Mouse (Mus musculus) limb, embryonic 14.5 days (tissue): Measurements from ENCODE around the gene Zdhhc16. TPM values are rescaled to one million over a fixed set of nuclear protein-coding genes. Genes with fewer than 3 reads are reported as not detected.

Experiments
- ATAC-seq: fragments of 200-750 bp; cut with Nextera tagmentation; 2 replicates; pipeline ENCODE4 v1.8.0; 2017; ENCODE audit warnings: low read depth, moderate number of reproducible peaks, moderate TSS enrichment; ENCODE audit not compliant: low FRiP score
- DNase-seq: peaks from one replicate; pipeline ENCODE4 v3.0.0-alpha.2; 2015; ENCODE audit warnings: low spot score
- H3K27ac ChIP-seq: fragments of 300-500 bp; sonication (generic); replicated peaks from 2 replicates; pipeline ENCODE4 v1.5.1; 2014; ENCODE audit warnings: low read depth, mild to moderate bottlenecking, low read length, moderate library complexity, mixed read lengths
- H3K27me3 ChIP-seq: fragments of 300-500 bp; sonication (generic); 2 replicates; pipeline ENCODE4 v1.6.1; 2014; ENCODE audit warnings: low read length, mixed read lengths; ENCODE audit not compliant: control insufficient read depth, insufficient read depth
- H3K36me3 ChIP-seq: fragments of 300-500 bp; sonication (generic); 2 replicates; pipeline ENCODE4 v1.6.1; 2014; ENCODE audit warnings: mild to moderate bottlenecking, low read length, moderate library complexity, mixed read lengths; ENCODE audit not compliant: control insufficient read depth, insufficient read depth
- H3K4me1 ChIP-seq: fragments of 300-500 bp; sonication (generic); 2 replicates; pipeline ENCODE4 v1.6.1; 2014; ENCODE audit warnings: antibody characterized with exemption, low read length, mixed read lengths; ENCODE audit not compliant: control insufficient read depth, insufficient read depth
- H3K4me2 ChIP-seq: fragments of 300-500 bp; sonication (generic); replicated peaks from 2 replicates; pipeline ENCODE4 v1.6.1; 2014; ENCODE audit warnings: low read depth, mild to moderate bottlenecking, low read length, moderate library complexity; ENCODE audit not compliant: severe bottlenecking
- H3K4me3 ChIP-seq: fragments of 300-500 bp; sonication (generic); replicated peaks from 2 replicates; pipeline ENCODE4 v1.5.1; 2014; ENCODE audit warnings: low read length
- H3K9ac ChIP-seq: fragments of 300-500 bp; sonication (generic); 2 replicates; pipeline ENCODE4 v1.6.1; 2014; ENCODE audit warnings: mild to moderate bottlenecking, low read depth, low read length, moderate library complexity; ENCODE audit not compliant: severe bottlenecking
- H3K9me3 ChIP-seq: fragments of 300-500 bp; sonication (generic); 2 replicates; pipeline ENCODE4 v1.6.1; 2016; ENCODE audit warnings: low read length; ENCODE audit not compliant: control insufficient read depth
- POLR2A ChIP-seq: fragments of 200-500 bp; IDR thresholded peaks from 2 replicates; pipeline ENCODE4 v1.8.0; 2012; ENCODE audit warnings: inconsistent platforms, mild to moderate bottlenecking, moderate library complexity, borderline replicate concordance; ENCODE audit not compliant: insufficient read depth, insufficient read length; ENCODE audit errors: extremely low read depth
- WGBS: fragments of 180-500 bp; shearing (Covaris S2); extraction: QIAGEN DNeasy Blood & Tissue Kit; methylation state at CpG from one replicate; pipeline ENCODE4 v1.1.7; 2014; 5-methylcytosine and 5-hydroxymethylcytosine counted together
- polyA plus RNA-seq, 2 experiments: library from polyadenylated mRNA; depleted of rRNA in 1 of 2; stranded (reverse) in 1 of 2; unstranded in 1 of 2; fragments of >200 nt; fragmentation: Nextera tagmentation in 1 of 2; extraction: Ambion mirVana in 1 of 2; gene quantifications; 2 replicates each; pipeline versions ENCODE4 v1.2.1 to v1.2.3; 2012 to 2014

The Zdhhc16 gene
- polyA plus RNA-seq (2012; rRNA removed) (114 and 146 TPM in 2 replicates), polyA plus RNA-seq (2014; fragmentation: Nextera tagmentation; extraction: Ambion mirVana) (76.1 and 79.2 TPM in 2 replicates)

GRCm38 (mm10) chr19:41933179-41934086 is at the start of gene Zdhhc16, which contains the start of gene Exosc1:
Zdhhc16 (plus strand) TSS chr19:41933480.
Exosc1 (minus strand) TSS chr19:41933423.
- ATAC-seq (peak; percentile 100), DNase-seq (peak; percentile 97)
- peaks cover 31% of the 10 kb centered on the region for H3K36me3 ChIP-seq
- H3K27me3 ChIP-seq, result no peaks in the 10 kb centered on the region
- H3K27ac ChIP-seq, result peak within 1 kb of the TSS; percentile 20; the same call in 1 of the 2 replicates
- H3K4me2 ChIP-seq, result peak within 1 kb of the TSS; percentile 81
- peak within 1 kb of the TSS; percentile 71 for H3K4me3 ChIP-seq
- no peaks in the 10 kb centered on the region for H3K9me3 ChIP-seq
- TF ChIP-seq POLR2A, result peak; percentile 68; the same call in 1 of the 2 replicates
- peaks cover 11% of the 10 kb centered on the region; the same call in 1 of the 2 replicates for H3K4me1 ChIP-seq
- under 1% methylated on average over 45 of the region's 47 CpGs for WGBS
- H3K9ac ChIP-seq, result peak within 1 kb of the TSS; percentile 83

GRCm38 (mm10) chr19:41883882-41884281 is 49.4 kb upstream of the Zdhhc16 start:
- 93% methylated on average over 9 of the region's 9 CpGs for WGBS
- no peak for ATAC-seq
- H3K27ac ChIP-seq, result no peak overlapping the region
- no peaks in the 10 kb centered on the region for H3K27me3 ChIP-seq
- H3K4me3 ChIP-seq, result no peak overlapping the region
- TF ChIP-seq POLR2A, result no peak
- no peaks in the 10 kb centered on the region for H3K9me3 ChIP-seq
- H3K4me1 ChIP-seq, result no peaks in the 10 kb centered on the region
- peaks cover 72% of the 10 kb centered on the region for H3K36me3 ChIP-seq
- H3K9ac ChIP-seq, result no peak overlapping the region
- DNase-seq, result no peak
- H3K4me2 ChIP-seq, result no peak overlapping the region

GRCm38 (mm10) chr19:41888191-41888590 is 45.1 kb upstream of the Zdhhc16 start:
- H3K27me3 ChIP-seq, result no peaks in the 10 kb centered on the region
- H3K4me2 ChIP-seq, result no peak overlapping the region
- no peak overlapping the region for H3K27ac ChIP-seq
- no peak overlapping the region for H3K9ac ChIP-seq
- H3K4me3 ChIP-seq, result no peak overlapping the region
- DNase-seq (no peak), ATAC-seq (no peak)
- H3K36me3 ChIP-seq, result peaks cover 61% of the 10 kb centered on the region
- H3K4me1 ChIP-seq, result no peaks in the 10 kb centered on the region
- TF ChIP-seq POLR2A, result no peak
- H3K9me3 ChIP-seq, result no peaks in the 10 kb centered on the region

- Histone ChIP-seq H3K9ac (peak overlapping the region; percentile 57), H3K9me3 (no peaks in the 10 kb centered on the region)
- WGBS, result 47% methylated on average over 7 of the region's 7 CpGs
Measured at GRCm38 (mm10) chr19:41894959-41895358, 38.3 kb upstream of the Zdhhc16 start.

GRCm38 (mm10) chr19:41895460-41896318 is 37.6 kb upstream of the Zdhhc16 start, which contains the start of gene Rrp12:
Rrp12 (minus strand) TSS chr19:41896173.
- Histone ChIP-seq H3K9ac (peak within 1 kb of the TSS; percentile 57), H3K4me1 (peaks cover 7% of the 10 kb centered on the region; the same call in 1 of the 2 replicates), H3K4me3 (peak within 1 kb of the TSS; percentile 71), H3K9me3 (no peaks in the 10 kb centered on the region), H3K4me2 (peak within 1 kb of the TSS; percentile 72), H3K27me3 (no peaks in the 10 kb centered on the region), H3K36me3 (peaks cover 11% of the 10 kb centered on the region), H3K27ac (no peak within 1 kb of the TSS)
- WGBS, result 2% methylated on average over 46 of the region's 46 CpGs
- peak; percentile 94 for DNase-seq
- peak; percentile 93 for ATAC-seq
- no peak for TF ChIP-seq POLR2A

More at GRCm38 (mm10) chr19:41894959-41895358, 38.3 kb upstream of the Zdhhc16 start:
- peaks cover 7% of the 10 kb centered on the region; the same call in 1 of the 2 replicates for H3K4me1 ChIP-seq
- no peaks in the 10 kb centered on the region for H3K27me3 ChIP-seq
- DNase-seq (no peak), ATAC-seq (no peak)
- no peak overlapping the region for H3K27ac ChIP-seq
- TF ChIP-seq POLR2A, result no peak
- peaks cover 13% of the 10 kb centered on the region for H3K36me3 ChIP-seq
- peak overlapping the region; percentile 72 for H3K4me2 ChIP-seq
- peak overlapping the region; percentile 71 for H3K4me3 ChIP-seq
